Mouse (Mus musculus) myocyte (in vitro differentiated cells): ENCODE data around the gene AC124108.1. TPM values are rescaled to one million over a fixed set of nuclear protein-coding genes. Genes with fewer than 3 reads are reported as not detected.

Experiments used
- H3K27me3 ChIP-seq: one replicate; pipeline ENCODE4 v1.6.1; 2011; ENCODE audit not compliant: control insufficient read depth, insufficient read depth, insufficient read length
- H3K36me3 ChIP-seq: one replicate; pipeline ENCODE4 v1.6.1; 2011; ENCODE audit not compliant: control insufficient read depth, insufficient read depth
- H3K4me2 ChIP-seq: one replicate; pipeline ENCODE4 v1.6.1; 2011; ENCODE audit warnings: low read depth, control low read depth
- H3K4me3 ChIP-seq: one replicate; pipeline ENCODE4 v1.5.1; 2011; ENCODE audit warnings: mild to moderate bottlenecking, control low read depth, moderate library complexity
- H3K79me2 ChIP-seq: one replicate; pipeline ENCODE4 v1.6.1; 2011; ENCODE audit not compliant: control insufficient read depth, insufficient read depth
- H3ac ChIP-seq: one replicate; pipeline ENCODE4 v1.6.1; 2011; ENCODE audit not compliant: control insufficient read depth, insufficient read length
- CEBPB ChIP-seq: IDR thresholded peaks from 2 replicates; pipeline ENCODE4 v1.6.1; 2011; ENCODE audit warnings: mild to moderate bottlenecking, moderate library complexity; ENCODE audit not compliant: poor library complexity, insufficient read depth, severe bottlenecking
- E2F4 ChIP-seq: IDR thresholded peaks from one replicate; pipeline ENCODE4 v1.6.1; 2011; ENCODE audit warnings: mild to moderate bottlenecking, control low read depth, moderate library complexity; ENCODE audit not compliant: insufficient read depth
- MAX ChIP-seq: IDR thresholded peaks from one replicate; pipeline ENCODE4 v1.6.1; 2011; ENCODE audit warnings: low read depth, mild to moderate bottlenecking, control low read depth
- MYOD1 ChIP-seq, 3 experiments: IDR thresholded peaks; one replicate each; pipeline ENCODE4 v1.6.1; 2011; ENCODE audit warnings: control low read depth in 2 of 3, low read depth in 2 of 3, mild to moderate bottlenecking in 2 of 3, moderate library complexity in 1 of 3; ENCODE audit not compliant: insufficient read length in 2 of 3, control insufficient read depth in 1 of 3
- MYOG ChIP-seq, 3 experiments: IDR thresholded peaks; one replicate each; pipeline ENCODE4 v1.6.1; 2011; ENCODE audit warnings: control low read depth in 2 of 3, low read depth in 2 of 3, mild to moderate bottlenecking in 2 of 3; ENCODE audit not compliant: insufficient read length in 2 of 3, control insufficient read depth in 1 of 3, insufficient read depth in 1 of 3
- POLR2A ChIP-seq: IDR thresholded peaks from one replicate; pipeline ENCODE4 v1.6.1; 2011; ENCODE audit warnings: low read depth, mild to moderate bottlenecking, control low read depth, moderate library complexity; ENCODE audit not compliant: insufficient read length
- POLR2AphosphoS2 ChIP-seq: IDR thresholded peaks from one replicate; pipeline ENCODE4 v1.6.1; 2011; ENCODE audit warnings: low read depth, control low read depth; ENCODE audit not compliant: insufficient read length
- REST ChIP-seq: IDR thresholded peaks from one replicate; pipeline ENCODE4 v1.6.1; 2011; ENCODE audit warnings: mild to moderate bottlenecking, control low read depth, moderate library complexity; ENCODE audit not compliant: insufficient read depth, insufficient read length
- SRF ChIP-seq: IDR thresholded peaks from one replicate; pipeline ENCODE4 v1.6.1; 2011; ENCODE audit warnings: low read depth; ENCODE audit not compliant: control insufficient read depth, insufficient read length
- TCF12 ChIP-seq: IDR thresholded peaks from one replicate; pipeline ENCODE4 v1.6.1; 2011; ENCODE audit warnings: mild to moderate bottlenecking, control low read depth; ENCODE audit not compliant: poor library complexity, insufficient read depth, severe bottlenecking
- TCF3 ChIP-seq: IDR thresholded peaks from one replicate; pipeline ENCODE4 v1.6.1; 2011; ENCODE audit warnings: low read depth, control low read depth; ENCODE audit not compliant: insufficient read length
- USF1 ChIP-seq: IDR thresholded peaks from one replicate; pipeline ENCODE4 v1.6.1; 2011; ENCODE audit warnings: low read depth, mild to moderate bottlenecking, control low read depth, moderate library complexity
- polyA plus RNA-seq: library from polyadenylated mRNA; unstranded; fragments of >200 nt; fragmentation: generic; extraction: Trizol; gene quantifications from one replicate; pipeline ENCODE4 v1.2.1, GENCODE M21; 2012; ENCODE audit warnings: missing spikeins

The AC124108.1 gene
- polyA plus RNA-seq, 1 experiment = 0.82 TPM

DNA sequence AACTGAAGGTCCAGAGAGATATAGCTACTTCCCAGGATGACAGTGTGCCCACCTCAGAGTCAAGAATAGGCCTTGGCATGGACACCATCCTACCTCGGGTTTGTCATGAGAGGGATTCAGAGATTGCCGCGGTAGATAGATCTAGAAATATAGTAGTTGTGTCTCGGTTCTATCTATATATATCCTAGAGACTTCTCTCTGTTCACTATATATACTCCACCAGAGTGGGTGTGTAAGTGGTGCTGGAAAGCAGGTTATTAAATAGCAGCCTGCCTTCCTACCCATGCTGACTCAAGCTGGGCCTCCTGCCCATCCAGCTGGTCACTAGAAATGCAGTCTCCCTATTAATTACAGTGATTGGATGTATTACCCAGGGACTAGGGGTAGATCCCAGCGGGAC, 11.5 kb downstream of the AC124108.1 start:
- Histone ChIP-seq H3K27me3 (no peaks in the 10 kb centered on the region), H3K79me2 (no peaks in the 10 kb centered on the region), H3K4me2 (peak overlapping the region; percentile 12), H3K36me3 (no peaks in the 10 kb centered on the region), H3ac (no peak overlapping the region), H3K4me3 (no peak overlapping the region)
- TF ChIP-seq POLR2AphosphoS2 (no peak), MYOD1 (IDR thresholded peaks at IDR 0.05; ENCODE audit: control insufficient read depth in 1 of 3, insufficient read length in 2 of 3, low read depth in 2 of 3) (no peak), TCF3 (no peak), USF1 (no peak), MYOG (IDR thresholded peaks at IDR 0.05; ENCODE audit: control insufficient read depth in 1 of 3, insufficient read depth in 1 of 3, insufficient read length in 2 of 3, low read depth in 2 of 3) (no peak), E2F4 (no peak), CEBPB (no peak)

GRCm38 (mm10) chr1:132205958-132206357, 14.7 kb downstream of the AC124108.1 start:
- Histone ChIP-seq H3K79me2 (no peaks in the 10 kb centered on the region), H3K4me3 (no peak overlapping the region), H3ac (no peak overlapping the region), H3K36me3 (no peaks in the 10 kb centered on the region), H3K4me2 (no peak overlapping the region), H3K27me3 (no peaks in the 10 kb centered on the region)
- TF ChIP-seq SRF (no peak), TCF12 (no peak), POLR2AphosphoS2 (no peak), USF1 (no peak), REST (no peak), MYOD1 (IDR thresholded peaks at IDR 0.05; ENCODE audit: control insufficient read depth in 1 of 3, insufficient read length in 2 of 3, low read depth in 2 of 3) (no peak), TCF3 (no peak), E2F4 (no peak), POLR2A (no peak), CEBPB (no peak), MYOG (IDR thresholded peaks at IDR 0.05; ENCODE audit: control insufficient read depth in 1 of 3, insufficient read depth in 1 of 3, insufficient read length in 2 of 3, low read depth in 2 of 3) (no peak), MAX (no peak)

- no peaks in the 10 kb centered on the region for H3K36me3 ChIP-seq
- H3K4me2 ChIP-seq = no peak overlapping the region
- H3K4me3 ChIP-seq = no peak overlapping the region
- H3K27me3 ChIP-seq = no peaks in the 10 kb centered on the region
- TF ChIP-seq TCF3 (no peak), REST (no peak), TCF12 (no peak), CEBPB (no peak), MYOD1 (IDR thresholded peaks at IDR 0.05; ENCODE audit: control insufficient read depth in 1 of 3, insufficient read length in 2 of 3, low read depth in 2 of 3) (no peak), E2F4 (no peak), USF1 (no peak), MYOG (IDR thresholded peaks at IDR 0.05; ENCODE audit: control insufficient read depth in 1 of 3, insufficient read depth in 1 of 3, insufficient read length in 2 of 3, low read depth in 2 of 3) (no peak), POLR2A (no peak), SRF (no peak), MAX (no peak), POLR2AphosphoS2 (no peak)
- no peak overlapping the region for H3ac ChIP-seq
- H3K79me2 ChIP-seq = no peaks in the 10 kb centered on the region
These were observed 15.6 kb downstream of the AC124108.1 start for GRCm38 (mm10) chr1:132206828-132207227.

DNA sequence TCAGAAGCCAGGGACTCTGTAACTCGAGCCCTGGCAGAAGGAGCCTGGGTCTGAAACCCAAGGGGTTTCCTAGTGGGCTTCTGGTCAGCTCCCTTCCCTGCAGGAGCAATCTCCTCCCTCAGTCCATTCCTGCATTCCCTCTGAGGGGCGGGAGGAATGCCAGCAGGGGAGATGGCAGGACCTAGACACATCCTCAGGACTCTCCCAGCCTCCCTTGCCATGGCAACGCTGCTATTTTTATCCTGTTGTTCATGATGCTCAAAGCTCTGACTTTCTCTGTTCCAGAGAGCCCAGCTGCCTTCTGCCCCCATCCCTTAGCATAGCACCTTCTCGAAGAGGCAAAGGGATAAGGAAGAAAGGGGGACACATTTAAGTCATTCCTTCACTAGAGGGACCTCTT, 16.9 kb downstream of the AC124108.1 start:
- Histone ChIP-seq H3K4me2 (no peak overlapping the region), H3K4me3 (no peak overlapping the region), H3ac (no peak overlapping the region), H3K27me3 (no peaks in the 10 kb centered on the region), H3K79me2 (no peaks in the 10 kb centered on the region), H3K36me3 (no peaks in the 10 kb centered on the region)
- TF ChIP-seq MYOD1 (IDR thresholded peaks at IDR 0.05; ENCODE audit: control insufficient read depth in 1 of 3, insufficient read length in 2 of 3, low read depth in 2 of 3) (no peak), POLR2A (no peak), MAX (no peak), POLR2AphosphoS2 (no peak), REST (no peak), E2F4 (no peak)

- Histone ChIP-seq H3K36me3 (no peaks in the 10 kb centered on the region), H3K79me2 (no peaks in the 10 kb centered on the region), H3K4me3 (no peak overlapping the region), H3K27me3 (no peaks in the 10 kb centered on the region), H3ac (no peak overlapping the region), H3K4me2 (no peak overlapping the region)
- TF ChIP-seq MYOD1 (IDR thresholded peaks at IDR 0.05; ENCODE audit: control insufficient read depth in 1 of 3, insufficient read length in 2 of 3, low read depth in 2 of 3) = no peak
- TF ChIP-seq E2F4 = no peak
- TF ChIP-seq USF1 = no peak
- TF ChIP-seq SRF = no peak
- no peak for TF ChIP-seq REST
- TF ChIP-seq POLR2AphosphoS2 = no peak
- TF ChIP-seq TCF12 = no peak
- TF ChIP-seq MYOG (IDR thresholded peaks at IDR 0.05; ENCODE audit: control insufficient read depth in 1 of 3, insufficient read depth in 1 of 3, insufficient read length in 2 of 3, low read depth in 2 of 3) = no peak
- TF ChIP-seq CEBPB = no peak
- no peak for TF ChIP-seq MAX
- no peak for TF ChIP-seq POLR2A
- TF ChIP-seq TCF3 = no peak
These were observed 18.1 kb downstream of the AC124108.1 start for GRCm38 (mm10) chr1:132209400-132209799.
